Mouse (Mus musculus): Measurements from ENCODE around the gene Pgm5. TPM values are rescaled to one million over a fixed set of nuclear protein-coding genes. Genes with fewer than 3 reads are reported as not detected.
"Not testable (repeated sequence)": the region's sequence is repeated elsewhere in the genome, so short reads cannot be mapped to it uniquely, and the experiment has no call there.

Gene Pgm5
- total and polyA plus RNA-seq, 2 experiments from 2014 or later = 0.39 to 4.8 TPM

GRCm38 (mm10) chr19:24896536-24896935, 34.9 kb upstream of the Pgm5 start:
- peaks cover 31% of the 10 kb centered on the region for H3K27me3 ChIP-seq (ENCODE audit: insufficient read depth, low read length)
- WGBS = 35% methylated on average over 4 of the region's 4 CpGs

GRCm38 (mm10) chr19:24886888-24887287, 25.2 kb upstream of the Pgm5 start:
- H3K4me1 ChIP-seq (ENCODE audit: insufficient read depth) = no peaks in the 10 kb centered on the region
- ATAC-seq (no peak), DNase-seq (no peak)
- no peak overlapping the region for H3K27ac ChIP-seq (ENCODE audit: low read depth, low read length)
- no peaks in the 10 kb centered on the region for H3K9me3 ChIP-seq (ENCODE audit: low read length)
- no peaks in the 10 kb centered on the region; the same call in 1 of the 2 replicates for H3K27me3 ChIP-seq (ENCODE audit: insufficient read depth, low read length)
- H3K9ac ChIP-seq = no peak overlapping the region
- TF ChIP-seq CTCF (IDR thresholded peaks at IDR 0.05; ENCODE audit: low read depth) = no peak
- no peak overlapping the region for H3K4me3 ChIP-seq (ENCODE audit: low read depth, low read length)
- H3K36me3 ChIP-seq (ENCODE audit: insufficient read depth) = no peaks in the 10 kb centered on the region
- no peak overlapping the region for H3K4me2 ChIP-seq (ENCODE audit: low read depth)
- 85% methylated on average over 3 of the region's 3 CpGs for WGBS

More at GRCm38 (mm10) chr19:24896536-24896935, 34.9 kb upstream of the Pgm5 start:
- Histone ChIP-seq H3K9me3 (ENCODE audit: low read length) (no peaks in the 10 kb centered on the region), H3K4me3 (ENCODE audit: low read depth, low read length) (no peak overlapping the region), H3K4me2 (ENCODE audit: low read depth) (no peak overlapping the region), H3K27ac (ENCODE audit: low read depth, low read length) (no peak overlapping the region), H3K9ac (no peak overlapping the region), H3K4me1 (ENCODE audit: insufficient read depth) (0 out of 2 replicates have a peak, but pooled peaks cover 3% of the 10 kb centered on the region), H3K36me3 (ENCODE audit: insufficient read depth) (no peaks in the 10 kb centered on the region)
- ATAC-seq (no peak), DNase-seq (no peak)
- no peak for TF ChIP-seq CTCF (IDR thresholded peaks at IDR 0.05; ENCODE audit: low read depth)

GRCm38 (mm10) chr19:24885504-24885903, 23.8 kb upstream of the Pgm5 start:
- no peaks in the 10 kb centered on the region for H3K36me3 ChIP-seq (ENCODE audit: insufficient read depth)
- no peak overlapping the region for H3K9ac ChIP-seq
- no peak overlapping the region for H3K4me2 ChIP-seq (ENCODE audit: low read depth)
- ATAC-seq (peak; percentile 65), DNase-seq (peak; percentile 74)
- no peaks in the 10 kb centered on the region for H3K9me3 ChIP-seq (ENCODE audit: low read length)
- TF ChIP-seq CTCF (IDR thresholded peaks at IDR 0.05; ENCODE audit: low read depth) = peak; percentile 89
- no peaks in the 10 kb centered on the region; the same call in 1 of the 2 replicates for H3K27me3 ChIP-seq (ENCODE audit: insufficient read depth, low read length)
- H3K4me3 ChIP-seq (ENCODE audit: low read depth, low read length) = no peak overlapping the region
- WGBS = 14% methylated on average over 5 of the region's 5 CpGs
- no peaks in the 10 kb centered on the region for H3K4me1 ChIP-seq (ENCODE audit: insufficient read depth)
- no peak overlapping the region for H3K27ac ChIP-seq (ENCODE audit: low read depth, low read length)

GRCm38 (mm10) chr19:24881237-24881636, 19.6 kb upstream of the Pgm5 start:
- Histone ChIP-seq H3K4me3 (ENCODE audit: low read depth, low read length) (no peak overlapping the region), H3K27ac (ENCODE audit: low read depth, low read length) (no peak overlapping the region), H3K4me2 (ENCODE audit: low read depth) (no peak overlapping the region), H3K36me3 (ENCODE audit: insufficient read depth) (no peaks in the 10 kb centered on the region), H3K9me3 (ENCODE audit: low read length) (no peaks in the 10 kb centered on the region), H3K9ac (no peak overlapping the region), H3K27me3 (ENCODE audit: insufficient read depth, low read length) (no peaks in the 10 kb centered on the region; the same call in 1 of the 2 replicates), H3K4me1 (ENCODE audit: insufficient read depth) (no peaks in the 10 kb centered on the region)
- WGBS = 65% methylated on average over 4 of the region's 4 CpGs
- ATAC-seq (no peak), DNase-seq (no peak)
- no peak for TF ChIP-seq CTCF (IDR thresholded peaks at IDR 0.05; ENCODE audit: low read depth)

GRCm38 (mm10) chr19:24875129-24875870, 13.6 kb upstream of the Pgm5 start, which contains the start of gene Gm10053:
Gene Gm10053 (plus strand): TSS chr19:24875686.
- H3K36me3 ChIP-seq (ENCODE audit: insufficient read depth); H3K4me1 ChIP-seq (ENCODE audit: insufficient read depth); H3K27me3 ChIP-seq (ENCODE audit: insufficient read depth, low read length); ATAC-seq; H3K9ac ChIP-seq; H3K27ac ChIP-seq (ENCODE audit: low read depth, low read length); H3K4me3 ChIP-seq (ENCODE audit: low read depth, low read length); H3K4me2 ChIP-seq (ENCODE audit: low read depth); H3K9me3 ChIP-seq (ENCODE audit: low read length); DNase-seq: not testable (repeated sequence)
- 90% methylated on average over 23 of the region's 26 CpGs for WGBS

- Histone ChIP-seq H3K27ac (ENCODE audit: low read depth, low read length) (no peak overlapping the region), H3K9ac (no peak overlapping the region), H3K4me3 (ENCODE audit: low read depth, low read length) (no peak overlapping the region), H3K4me2 (ENCODE audit: low read depth) (no peak overlapping the region), H3K27me3 (ENCODE audit: insufficient read depth, low read length) (no peaks in the 10 kb centered on the region), H3K36me3 (ENCODE audit: insufficient read depth) (no peaks in the 10 kb centered on the region), H3K4me1 (ENCODE audit: insufficient read depth) (no peaks in the 10 kb centered on the region), H3K9me3 (ENCODE audit: low read length) (no peaks in the 10 kb centered on the region)
- ATAC-seq (no peak), DNase-seq (peak; percentile 11)
- TF ChIP-seq CTCF (IDR thresholded peaks at IDR 0.05; ENCODE audit: low read depth) = no peak
- WGBS = 32% methylated on average over 2 of the region's 2 CpGs
Observed at GRCm38 (mm10) chr19:24873873-24874272, 12.2 kb upstream of the Pgm5 start.

GRCm38 (mm10) chr19:24871037-24871635, 9.5 kb upstream of the Pgm5 start:
- DNase-seq (peak; percentile 93), ATAC-seq (peak; percentile 76)
- Histone ChIP-seq H3K4me2 (ENCODE audit: low read depth) (peak overlapping the region; percentile 51), H3K9ac (0 out of 2 replicates have a peak overlapping the region, but pooled peaks have one; percentile 23), H3K9me3 (ENCODE audit: low read length) (no peaks in the 10 kb centered on the region), H3K27ac (ENCODE audit: low read depth, low read length) (no peak overlapping the region), H3K4me3 (ENCODE audit: low read depth, low read length) (peak overlapping the region; percentile 34), H3K4me1 (ENCODE audit: insufficient read depth) (no peaks in the 10 kb centered on the region), H3K36me3 (ENCODE audit: insufficient read depth) (no peaks in the 10 kb centered on the region), H3K27me3 (ENCODE audit: insufficient read depth, low read length) (no peaks in the 10 kb centered on the region)
- TF ChIP-seq CTCF (IDR thresholded peaks at IDR 0.05; ENCODE audit: low read depth) = peak; percentile 99
- WGBS = 16% methylated on average over 18 of the region's 18 CpGs

All from forebrain, postnatal 0 days (tissue).